Mouse (Mus musculus) bone marrow macrophage, adult 2 months (primary cell): ENCODE measurements around the gene H1fx.

Experiments
- CTCF ChIP-seq: IDR thresholded peaks from 2 replicates; pipeline ENCODE4 v1.5.1; 2012; ENCODE audit warnings: low read depth, mild to moderate bottlenecking, low read length, moderate library complexity
- POLR2A ChIP-seq: IDR thresholded peaks from 2 replicates; pipeline ENCODE4 v1.6.1; 2012; ENCODE audit warnings: mild to moderate bottlenecking, low read depth, low read length, borderline replicate concordance

DNA sequence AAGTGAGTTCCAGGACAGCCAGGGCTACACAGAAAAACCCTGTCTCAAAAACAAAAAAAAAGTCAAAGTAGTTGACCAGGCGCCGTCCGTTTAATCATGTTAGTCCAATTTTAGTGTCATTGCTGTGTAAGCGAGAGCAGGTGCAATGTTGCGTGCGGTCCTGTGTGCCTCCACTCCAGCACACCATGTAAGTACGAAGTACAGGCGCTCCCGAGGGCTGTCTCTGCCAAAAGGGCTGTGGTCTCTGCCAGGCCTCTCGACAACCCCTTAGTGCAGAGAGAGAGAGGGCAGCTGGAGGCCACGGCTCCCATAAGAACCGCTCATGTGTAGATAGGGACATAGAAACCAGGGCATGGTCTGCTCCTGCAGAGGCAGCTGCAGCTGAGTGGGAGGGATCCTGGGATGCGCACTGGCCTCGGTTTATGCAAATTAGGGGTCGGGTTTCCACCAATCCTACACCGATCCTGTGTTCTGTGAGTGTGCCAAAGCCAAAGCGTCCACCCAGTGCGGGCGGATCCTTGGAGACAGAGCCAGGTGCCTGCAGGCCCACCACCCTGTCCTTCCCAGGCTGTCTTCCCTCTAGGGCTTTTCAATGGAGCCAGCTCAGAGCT lies 44.2 kb downstream of the H1fx start:
- TF ChIP-seq POLR2A = no peak
- TF ChIP-seq CTCF = no peak
